Mouse (Mus musculus): ENCODE measurements around the gene Tmem11.

GRCm38 (mm10) chr11:60908073-60908472, 29.0 kb upstream of the Tmem11 start:
- TF ChIP-seq CTCF (IDR thresholded peaks at IDR 0.05; ENCODE audit: low read depth, low read length) (no peak), POLR2A (IDR thresholded peaks at IDR 0.05; ENCODE audit: borderline replicate concordance, low read depth, low read length) (no peak)
